Mouse (Mus musculus): ENCODE data around the gene Gm11037. TPM values are rescaled to one million over a fixed set of nuclear protein-coding genes. Genes with fewer than 3 reads are reported as not detected.

Gm11037 gene
- total RNA-seq, 2 experiments from 2014 or later, result not detected

- DNase-seq, result no peak
- intact Hi-C loops (cut with DNase I), result no loop called here
- Histone ChIP-seq H3K4me3 (peak overlapping the region; percentile 54), H3K27ac (peak overlapping the region; percentile 87)
- TF ChIP-seq CTCF (IDR thresholded peaks at IDR 0.05), result no peak
Measured at GRCm38 (mm10) chr2:131134381-131134780, 1.1 kb downstream of the Gm11037 start.

DNA sequence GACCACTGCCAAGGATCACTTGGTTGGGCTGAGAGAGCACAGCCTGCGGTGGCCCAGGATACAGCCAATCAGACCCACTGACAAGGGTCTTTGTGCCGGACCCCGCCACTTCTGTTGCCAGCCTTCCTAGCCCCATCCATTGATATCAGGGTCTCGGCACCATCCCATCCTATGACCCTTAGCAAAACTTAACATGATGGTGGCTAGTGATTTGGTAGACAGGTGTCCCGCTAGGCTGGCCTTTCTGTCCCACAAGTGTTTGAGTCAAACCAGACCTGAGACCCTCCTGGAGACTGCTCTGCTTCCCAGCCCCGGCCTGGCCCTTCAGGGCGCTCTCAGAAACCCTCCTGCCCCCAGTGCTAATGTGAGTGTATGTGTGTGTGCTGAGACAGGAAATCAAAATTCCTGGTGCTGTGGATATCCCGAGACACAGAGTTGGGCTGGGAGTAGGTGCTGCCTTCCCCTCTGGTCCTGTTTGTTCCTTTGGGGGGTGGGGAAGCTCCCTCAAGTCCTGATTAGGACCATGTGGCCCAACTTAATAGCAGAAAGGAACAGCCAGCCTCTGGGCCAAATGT is 1.6 kb downstream of the Gm11037 start:
- Histone ChIP-seq H3K27ac (peak overlapping the region; percentile 87), H3K4me3 (peak overlapping the region; percentile 54)
- DNase-seq, result no peak
- intact Hi-C loops (cut with DNase I), result no loop called here
- no peak for TF ChIP-seq CTCF (IDR thresholded peaks at IDR 0.05)

DNA sequence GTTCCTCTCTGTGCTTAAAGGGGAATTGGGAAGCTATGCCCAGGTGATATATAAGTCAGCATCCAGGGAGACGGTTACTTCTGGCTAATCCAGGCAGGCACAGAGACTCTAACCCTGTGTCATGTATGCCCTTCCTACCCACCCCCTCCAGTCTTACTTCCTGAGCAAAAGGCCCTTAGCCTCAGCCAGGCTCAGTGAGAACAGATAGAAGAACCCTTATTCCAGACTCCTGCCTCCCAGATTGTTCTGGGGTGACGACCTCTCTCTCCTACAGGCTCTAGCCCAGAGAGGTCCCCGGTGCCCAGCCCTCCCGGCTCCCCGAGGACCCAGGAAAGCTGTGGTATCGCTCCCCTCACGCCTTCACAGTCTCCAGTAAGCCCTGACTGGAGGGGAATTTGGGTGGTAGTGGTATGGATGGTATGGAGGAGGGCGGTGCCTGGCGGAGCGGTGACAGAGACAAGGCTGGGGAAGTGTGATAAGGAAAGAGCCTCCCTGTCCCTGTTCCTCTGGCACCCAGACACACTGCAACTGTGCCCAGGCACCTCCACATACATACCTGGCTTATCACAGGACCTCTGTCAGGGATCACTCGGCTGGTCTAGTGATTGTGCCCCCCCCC is 2.3 kb downstream of the Gm11037 start:
- intact Hi-C loops (cut with DNase I), result no loop called here
- Histone ChIP-seq H3K27ac (peak overlapping the region; percentile 87), H3K4me3 (peak overlapping the region; percentile 32)
- DNase-seq, result no peak
- no peak for TF ChIP-seq CTCF (IDR thresholded peaks at IDR 0.05)

DNA sequence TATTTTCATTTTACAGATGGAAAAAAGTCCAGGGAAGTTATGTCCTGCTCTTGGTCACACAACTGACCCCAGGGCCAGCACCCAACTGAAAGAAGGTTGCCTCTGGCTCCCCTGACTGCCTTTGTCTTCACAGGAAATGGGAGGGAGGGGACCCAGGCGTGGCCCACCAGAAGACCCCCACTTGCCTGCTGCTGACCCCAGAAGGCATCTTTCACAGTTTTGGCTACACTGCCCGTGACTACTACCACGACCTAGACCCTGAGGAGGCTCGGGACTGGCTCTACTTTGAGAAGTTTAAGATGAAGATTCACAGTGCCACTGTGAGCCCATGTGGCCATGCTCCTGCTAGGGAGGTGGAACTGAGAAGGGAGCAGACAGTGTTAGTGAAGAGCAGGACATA is 5.0 kb downstream of the Gm11037 start:
- no peak for TF ChIP-seq CTCF (IDR thresholded peaks at IDR 0.05)
- no peak for DNase-seq
- intact Hi-C loops (cut with DNase I), result no loop called here
- Histone ChIP-seq H3K4me3 (no peak overlapping the region), H3K27ac (peak overlapping the region; percentile 87)

- Histone ChIP-seq H3K4me3 (no peak overlapping the region), H3K27ac (peak overlapping the region; percentile 87)
- TF ChIP-seq CTCF (IDR thresholded peaks at IDR 0.05), result no peak
- intact Hi-C loops (cut with DNase I), result no loop called here
- no peak for DNase-seq
Measured at GRCm38 (mm10) chr2:131138760-131139159, 5.5 kb downstream of the Gm11037 start.

GRCm38 (mm10) chr2:131139287-131139686 is 6.0 kb downstream of the Gm11037 start:
- intact Hi-C loops (cut with DNase I), result no loop called here
- no peak for DNase-seq
- H3K4me3 ChIP-seq, result no peak overlapping the region
- no peak for TF ChIP-seq CTCF (IDR thresholded peaks at IDR 0.05)
- H3K27ac ChIP-seq, result peak overlapping the region; percentile 87

GRCm38 (mm10) chr2:131139886-131140532 is 6.7 kb downstream of the Gm11037 start:
- H3K27ac ChIP-seq, result peak overlapping the region; percentile 87
- intact Hi-C loops (cut with DNase I), result no loop called here
- peak overlapping the region; percentile 40 for H3K4me3 ChIP-seq
- peak; percentile 57 for DNase-seq
- TF ChIP-seq CTCF (IDR thresholded peaks at IDR 0.05), result no peak

DNA sequence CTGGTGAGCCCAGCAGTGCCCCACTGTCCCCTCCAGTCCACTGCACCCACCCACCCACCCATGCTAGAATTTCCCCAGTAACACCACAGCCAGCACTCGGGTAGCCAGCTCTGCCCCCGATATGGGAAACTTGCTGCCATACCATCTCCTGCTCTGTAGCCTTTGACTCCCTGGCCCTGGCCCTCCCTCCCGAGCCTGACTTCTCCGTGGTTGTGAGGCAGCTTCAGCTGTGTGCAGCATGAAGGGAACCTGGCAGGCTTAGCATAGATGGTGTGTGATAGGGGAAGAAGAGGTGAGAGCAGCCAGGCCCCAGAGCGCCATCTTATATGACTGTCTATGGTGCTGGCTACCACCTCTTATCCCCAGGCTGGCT is 7.2 kb downstream of the Gm11037 start:
- Histone ChIP-seq H3K27ac (peak overlapping the region; percentile 87), H3K4me3 (peak overlapping the region; percentile 40)
- no peak for DNase-seq
- intact Hi-C loops (cut with DNase I), result no loop called here
- no peak for TF ChIP-seq CTCF (IDR thresholded peaks at IDR 0.05)

GRCm38 (mm10) chr2:131141336-131141986 is 8.2 kb downstream of the Gm11037 start:
- H3K4me3 ChIP-seq, result peak overlapping the region; percentile 40; the same call in 1 of the 2 replicates
- TF ChIP-seq CTCF (IDR thresholded peaks at IDR 0.05), result no peak
- intact Hi-C loops (cut with DNase I), result no loop called here
- H3K27ac ChIP-seq, result peak overlapping the region; percentile 87
- DNase-seq, result no peak

DNA sequence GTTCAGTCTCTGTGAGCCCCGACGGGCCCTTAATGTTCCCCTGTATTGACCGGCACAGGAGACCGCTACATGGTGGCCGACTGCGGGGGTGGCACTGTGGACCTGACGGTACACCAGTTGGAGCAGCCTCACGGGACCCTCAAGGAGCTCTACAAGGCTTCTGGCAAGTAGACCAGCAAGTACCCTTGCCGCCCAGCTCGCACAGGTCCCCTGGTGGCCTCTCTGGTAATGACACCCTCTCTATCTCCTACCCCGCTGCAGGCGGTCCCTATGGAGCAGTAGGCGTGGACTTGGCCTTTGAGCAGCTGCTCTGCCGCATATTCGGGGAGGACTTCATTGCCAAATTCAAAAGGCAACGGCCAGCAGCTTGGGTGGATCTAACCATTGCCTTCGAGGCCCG is 9.3 kb downstream of the Gm11037 start:
- peak; percentile 83 for TF ChIP-seq CTCF (IDR thresholded peaks at IDR 0.05)
- intact Hi-C loops (cut with DNase I), result loop anchor here (1.0 kb wide), 1 partner anchor 47 kb away; no protein-coding TSS in a partner anchor
- peak overlapping the region; percentile 87 for H3K27ac ChIP-seq
- peak; percentile 87 for DNase-seq
- H3K4me3 ChIP-seq, result peak overlapping the region; percentile 48

- DNase-seq, result no peak
- TF ChIP-seq CTCF (IDR thresholded peaks at IDR 0.05), result no peak
- Histone ChIP-seq H3K27ac (peak overlapping the region; percentile 87), H3K4me3 (peak overlapping the region; percentile 48)
- intact Hi-C loops (cut with DNase I), result no loop called here
Measured at GRCm38 (mm10) chr2:131143007-131143780, 9.9 kb downstream of the Gm11037 start.

GRCm38 (mm10) chr2:131145121-131145520 is 11.8 kb downstream of the Gm11037 start:
- intact Hi-C loops (cut with DNase I), result no loop called here
- no peak overlapping the region for H3K4me3 ChIP-seq
- DNase-seq, result no peak
- no peak for TF ChIP-seq CTCF (IDR thresholded peaks at IDR 0.05)
- H3K27ac ChIP-seq, result no peak overlapping the region

Data from gastrocnemius, adult 2 months (tissue).